Mouse (Mus musculus) MEL (cell line): ENCODE measurements at regions not wholly inside any gene's neighbourhood (a gene's known extent, or its start where the extent isn't known, plus 50 kb on each side); places are given as distances from the start of the nearest gene placed in this dataset.

Experiments
- DNase-seq: peaks from one replicate; pipeline ENCODE4 v3.0.0; 2011; ENCODE audit warnings: low read depth, low spot score
- H3K27ac ChIP-seq: 2 replicates; pipeline ENCODE4 v1.5.1; 2012; ENCODE audit warnings: low read depth, mild to moderate bottlenecking, control low read depth, low read length, moderate library complexity; ENCODE audit not compliant: control insufficient read depth
- H3K27me3 ChIP-seq, 2 experiments: fragments of 150-350 bp in 1 of 2; sonication (generic) in 1 of 2; 2 replicates each; pipeline ENCODE4 v1.6.1; 2012; ENCODE audit warnings: low read length in 2 of 2, mild to moderate bottlenecking in 2 of 2, improper control_type of control experiment in 1 of 2, moderate library complexity in 1 of 2; ENCODE audit not compliant: insufficient read depth in 2 of 2, control insufficient read depth in 1 of 2
- H3K36me3 ChIP-seq, 2 experiments: 2 replicates each; pipeline ENCODE4 v1.6.1; 2012 to 2014; ENCODE audit warnings: low read length in 2 of 2, improper control_type of control experiment in 1 of 2, inconsistent platforms in 1 of 2, mild to moderate bottlenecking in 1 of 2; ENCODE audit not compliant: insufficient read depth in 2 of 2, control insufficient read depth in 1 of 2
- H3K4me1 ChIP-seq, 2 experiments: fragments of 150-350 bp in 1 of 2; sonication (generic) in 1 of 2; 2 replicates each; pipeline ENCODE4 v1.6.1; 2012; ENCODE audit warnings: low read length in 2 of 2, improper control_type of control experiment in 1 of 2, mild to moderate bottlenecking in 1 of 2; ENCODE audit not compliant: insufficient read depth in 2 of 2, control insufficient read depth in 1 of 2
- H3K4me3 ChIP-seq, 2 experiments: fragments of 150-350 bp in 1 of 2; sonication (generic) in 1 of 2; 2 replicates each; pipeline ENCODE4 v1.5.1; 2012; ENCODE audit warnings: low read depth in 2 of 2, low read length in 2 of 2, mild to moderate bottlenecking in 2 of 2, moderate library complexity in 2 of 2, control low read depth in 1 of 2, improper control_type of control experiment in 1 of 2; ENCODE audit not compliant: control insufficient read depth in 1 of 2, insufficient read depth in 1 of 2
- H3K79me2 ChIP-seq: 2 replicates; pipeline ENCODE4 v1.6.1; 2012; ENCODE audit warnings: mild to moderate bottlenecking, low read length, moderate library complexity; ENCODE audit not compliant: control insufficient read depth, poor library complexity, insufficient read depth
- H3K9ac ChIP-seq: 2 replicates; pipeline ENCODE4 v1.6.1; 2012; ENCODE audit warnings: low read depth, mild to moderate bottlenecking, control low read depth, low read length, moderate library complexity; ENCODE audit not compliant: control insufficient read depth, poor library complexity, severe bottlenecking
- H3K9me3 ChIP-seq: fragments of 150-350 bp; sonication (generic); replicated peaks from 2 replicates; pipeline ENCODE4 v1.6.1; 2012; ENCODE audit warnings: mild to moderate bottlenecking, low read length, improper control_type of control experiment, moderate library complexity; ENCODE audit not compliant: insufficient read depth
- CHD2 ChIP-seq: IDR thresholded peaks from 2 replicates; pipeline ENCODE4 v1.6.1; 2011; ENCODE audit warnings: low read length, improper control_type of control experiment
- ELF1 ChIP-seq: IDR thresholded peaks from 2 replicates; pipeline ENCODE4 v1.6.1; 2014; ENCODE audit warnings: low read depth, mild to moderate bottlenecking, inconsistent platforms, low read length, improper control_type of control experiment, moderate library complexity
- EP300 ChIP-seq, 2 experiments: IDR thresholded peaks; 2 replicates each; pipeline ENCODE4 v1.6.1; 2011; ENCODE audit warnings: improper control_type of control experiment in 2 of 2, low read length in 2 of 2, low read depth in 1 of 2, mild to moderate bottlenecking in 1 of 2
- ETS1 ChIP-seq: IDR thresholded peaks from 2 replicates; pipeline ENCODE4 v1.6.1; 2012; ENCODE audit warnings: low read depth, mild to moderate bottlenecking, inconsistent platforms, low read length, improper control_type of control experiment, moderate library complexity
- HCFC1 ChIP-seq: IDR thresholded peaks from 2 replicates; pipeline ENCODE4 v1.6.1; 2012; ENCODE audit warnings: low read depth, mild to moderate bottlenecking, inconsistent platforms, low read length, improper control_type of control experiment, moderate library complexity
- JUND ChIP-seq: IDR thresholded peaks from 2 replicates; pipeline ENCODE4 v1.6.1; 2011; ENCODE audit warnings: low read depth, mild to moderate bottlenecking, improper control_type of control experiment, low read length
- KAT2A ChIP-seq: conservative IDR thresholded peaks from 2 replicates; pipeline ENCODE4 v1.6.1; 2012; ENCODE audit warnings: low read depth, low read length, improper control_type of control experiment, inconsistent platforms
- MAFK ChIP-seq: IDR thresholded peaks from 2 replicates; pipeline ENCODE4 v1.6.1; 2011; ENCODE audit warnings: low read depth, mild to moderate bottlenecking, low read length, improper control_type of control experiment, borderline replicate concordance
- MAX ChIP-seq: IDR thresholded peaks from 2 replicates; pipeline ENCODE4 v1.6.1; 2011; ENCODE audit warnings: low read length, improper control_type of control experiment
- MEF2A ChIP-seq: IDR thresholded peaks from 2 replicates; pipeline ENCODE4 v1.6.1; 2014; ENCODE audit warnings: low read depth, mild to moderate bottlenecking, inconsistent platforms, low read length, improper control_type of control experiment; ENCODE audit not compliant: poor library complexity, insufficient replicate concordance, severe bottlenecking; ENCODE audit errors: extremely low read depth
- MYB ChIP-seq: IDR thresholded peaks from 2 replicates; pipeline ENCODE4 v1.6.1; 2011; ENCODE audit warnings: mild to moderate bottlenecking, low read depth, low read length, improper control_type of control experiment
- MYC ChIP-seq: IDR thresholded peaks from 2 replicates; pipeline ENCODE4 v1.6.1; 2011; ENCODE audit warnings: low read depth, mild to moderate bottlenecking, low read length, improper control_type of control experiment, moderate library complexity
- NELFE ChIP-seq: IDR thresholded peaks from 2 replicates; pipeline ENCODE4 v1.6.1; 2011; ENCODE audit warnings: low read depth, low read length, improper control_type of control experiment
- POLR2AphosphoS2 ChIP-seq: IDR thresholded peaks from 2 replicates; pipeline ENCODE4 v1.6.1; 2011; ENCODE audit warnings: low read length, improper control_type of control experiment
- POLR2AphosphoS5 ChIP-seq: IDR thresholded peaks from 2 replicates; pipeline ENCODE4 v1.6.1; 2012; ENCODE audit warnings: low read depth, borderline replicate concordance, mild to moderate bottlenecking, inconsistent platforms, low read length, moderate library complexity, mixed read lengths
- SIN3A ChIP-seq: IDR thresholded peaks from 2 replicates; pipeline ENCODE4 v1.6.1; 2012; ENCODE audit warnings: low read length, improper control_type of control experiment, inconsistent platforms
- SMC3 ChIP-seq: IDR thresholded peaks from 2 replicates; pipeline ENCODE4 v1.6.1; 2011; ENCODE audit warnings: low read depth, low read length, improper control_type of control experiment
- TAL1 ChIP-seq: IDR thresholded peaks from 2 replicates; pipeline ENCODE4 v1.6.1; 2012; ENCODE audit warnings: mild to moderate bottlenecking, inconsistent platforms, low read length, moderate library complexity, mixed read lengths
- TCF12 ChIP-seq: IDR thresholded peaks from 2 replicates; pipeline ENCODE4 v1.6.1; 2014; ENCODE audit warnings: low read depth, mild to moderate bottlenecking, inconsistent platforms, low read length, improper control_type of control experiment, moderate library complexity
- USF1 ChIP-seq: IDR thresholded peaks from 2 replicates; pipeline ENCODE4 v1.6.1; 2014; ENCODE audit warnings: low read depth, mild to moderate bottlenecking, inconsistent platforms, low read length, improper control_type of control experiment, moderate library complexity
- ZC3H11A ChIP-seq: IDR thresholded peaks from 2 replicates; pipeline ENCODE4 v1.6.1; 2012; ENCODE audit warnings: low read depth, mild to moderate bottlenecking, inconsistent platforms, low read length, improper control_type of control experiment
- ZKSCAN1 ChIP-seq: IDR thresholded peaks from 2 replicates; pipeline ENCODE4 v1.6.1; 2012; ENCODE audit warnings: low read depth, mild to moderate bottlenecking, inconsistent platforms, low read length, improper control_type of control experiment, moderate library complexity
- ZMIZ1 ChIP-seq: IDR thresholded peaks from 2 replicates; pipeline ENCODE4 v1.6.1; 2012; ENCODE audit warnings: low read depth, mild to moderate bottlenecking, inconsistent platforms, low read length, improper control_type of control experiment, moderate library complexity

GRCm38 (mm10) chr8:102983220-102983909, 197.9 kb upstream of the Cdh11 start:
- H3K9ac ChIP-seq, result no peak overlapping the region
- DNase-seq, result no peak
- no peaks in the 10 kb centered on the region for H3K27me3 ChIP-seq
- TF ChIP-seq ZKSCAN1, result no peak
- TF ChIP-seq ELF1, result no peak
- no peak for TF ChIP-seq SIN3A
- no peak for TF ChIP-seq NELFE
- TF ChIP-seq MAX, result no peak
- no peak for TF ChIP-seq ETS1
- no peak for TF ChIP-seq ZMIZ1
- TF ChIP-seq ZC3H11A, result no peak
- TF ChIP-seq HCFC1, result no peak
- no peak for TF ChIP-seq MYB
- no peak for TF ChIP-seq TCF12
- no peak for TF ChIP-seq SMC3
- no peak for TF ChIP-seq USF1
- no peak for TF ChIP-seq MAFK
- TF ChIP-seq POLR2AphosphoS5, result no peak
- TF ChIP-seq CHD2, result no peak
- TF ChIP-seq POLR2AphosphoS2, result no peak
- no peak for TF ChIP-seq EP300 (IDR thresholded peaks at IDR 0.05; ENCODE audit: low read depth in 1 of 2, low read length in 2 of 2)
- TF ChIP-seq JUND, result no peak
- H3K9me3 ChIP-seq, result no peaks in the 10 kb centered on the region
- no peak overlapping the region for H3K27ac ChIP-seq
- H3K4me1 ChIP-seq, result no peaks in the 10 kb centered on the region
- no peaks in the 10 kb centered on the region for H3K79me2 ChIP-seq
- H3K36me3 ChIP-seq, result no peaks in the 10 kb centered on the region
- no peak overlapping the region for H3K4me3 ChIP-seq

DNA sequence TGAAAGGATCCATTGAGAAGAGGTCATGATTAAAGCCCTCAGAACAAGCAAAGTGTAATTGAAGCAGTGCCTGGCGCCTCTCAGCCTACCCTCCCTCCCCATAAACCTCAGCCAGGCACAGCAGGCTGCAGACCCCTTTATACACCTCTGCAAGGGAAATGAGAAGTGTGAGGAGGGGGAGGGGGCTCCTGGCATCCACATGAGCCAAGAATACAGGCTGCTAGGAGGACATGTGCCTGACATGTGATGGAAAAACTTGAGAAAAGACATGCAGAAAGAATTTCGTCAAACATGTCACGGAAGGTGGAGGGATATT, 198.4 kb upstream of the Cdh11 start:
- no peak overlapping the region for H3K27ac ChIP-seq
- TF ChIP-seq MEF2A (no peak), TAL1 (no peak), KAT2A (no peak), SMC3 (no peak), MYC (no peak)
- no peak overlapping the region for H3K4me3 ChIP-seq
- H3K79me2 ChIP-seq, result no peaks in the 10 kb centered on the region
- no peaks in the 10 kb centered on the region for H3K27me3 ChIP-seq
- no peak for DNase-seq
- no peaks in the 10 kb centered on the region for H3K9me3 ChIP-seq
- no peaks in the 10 kb centered on the region for H3K36me3 ChIP-seq
- no peaks in the 10 kb centered on the region for H3K4me1 ChIP-seq
- H3K9ac ChIP-seq, result no peak overlapping the region
